Mouse (Mus musculus): Measurements from ENCODE around the gene Slain1. TPM values are rescaled to one million over a fixed set of nuclear protein-coding genes. Genes with fewer than 3 reads are reported as not detected.

The Slain1 gene
- total and polyA plus RNA-seq, 2 experiments from 2014 or later: 15.0 to 59.5 TPM

- DNase-seq (ENCODE audit: low spot score): no peak
These were observed 101.4 kb downstream of the Slain1 start for GRCm38 (mm10) chr14:103751384-103751783.

GRCm38 (mm10) chr14:103752773-103753172 is 102.7 kb downstream of the Slain1 start:
- Histone ChIP-seq H3K36me3 (ENCODE audit: insufficient read depth, low read length) (no peaks in the 10 kb centered on the region), H3K9ac (replicated peaks; ENCODE audit: low read length) (no peak overlapping the region), H3K9me3 (ENCODE audit: low read length) (no peaks in the 10 kb centered on the region), H3K4me2 (ENCODE audit: low read depth, low read length) (no peak overlapping the region), H3K27ac (no peak overlapping the region), H3K27me3 (ENCODE audit: insufficient read depth, low read length) (no peaks in the 10 kb centered on the region), H3K4me1 (ENCODE audit: insufficient read depth, low read length) (no peaks in the 10 kb centered on the region), H3K4me3 (ENCODE audit: low read length) (no peak overlapping the region)
- WGBS: 90% methylated on average over 7 of the region's 7 CpGs
- DNase-seq (ENCODE audit: low spot score) (no peak), ATAC-seq (no peak)
- TF ChIP-seq CTCF (IDR thresholded peaks at IDR 0.05; ENCODE audit: low read depth): no peak

More at GRCm38 (mm10) chr14:103751384-103751783, 101.4 kb downstream of the Slain1 start:
- no peak overlapping the region for H3K4me3 ChIP-seq (ENCODE audit: low read length)
- no peak for TF ChIP-seq CTCF (IDR thresholded peaks at IDR 0.05; ENCODE audit: low read depth)
- no peak overlapping the region for H3K27ac ChIP-seq
- H3K36me3 ChIP-seq (ENCODE audit: insufficient read depth, low read length): no peaks in the 10 kb centered on the region
- H3K4me2 ChIP-seq (ENCODE audit: low read depth, low read length): no peak overlapping the region
- ATAC-seq: no peak
- no peaks in the 10 kb centered on the region for H3K27me3 ChIP-seq (ENCODE audit: insufficient read depth, low read length)
- no peak overlapping the region for H3K9ac ChIP-seq (replicated peaks; ENCODE audit: low read length)
- no peaks in the 10 kb centered on the region for H3K4me1 ChIP-seq (ENCODE audit: insufficient read depth, low read length)
- H3K9me3 ChIP-seq (ENCODE audit: low read length): no peaks in the 10 kb centered on the region

- TF ChIP-seq CTCF (IDR thresholded peaks at IDR 0.05; ENCODE audit: low read depth): no peak
- no peaks in the 10 kb centered on the region for H3K9me3 ChIP-seq (ENCODE audit: low read length)
- H3K36me3 ChIP-seq (ENCODE audit: insufficient read depth, low read length): no peaks in the 10 kb centered on the region
- no peaks in the 10 kb centered on the region for H3K4me1 ChIP-seq (ENCODE audit: insufficient read depth, low read length)
- WGBS: 80% methylated on average over 7 of the region's 7 CpGs
- no peaks in the 10 kb centered on the region for H3K27me3 ChIP-seq (ENCODE audit: insufficient read depth, low read length)
- ATAC-seq: no peak
- no peak overlapping the region for H3K27ac ChIP-seq
- no peak overlapping the region for H3K4me2 ChIP-seq (ENCODE audit: low read depth, low read length)
- H3K9ac ChIP-seq (replicated peaks; ENCODE audit: low read length): no peak overlapping the region
- no peak overlapping the region for H3K4me3 ChIP-seq (ENCODE audit: low read length)
- no peak for DNase-seq (ENCODE audit: low spot score)
These were observed 104.0 kb downstream of the Slain1 start for GRCm38 (mm10) chr14:103754041-103754440.

- no peaks in the 10 kb centered on the region for H3K4me1 ChIP-seq (ENCODE audit: insufficient read depth, low read length)
- H3K27me3 ChIP-seq (ENCODE audit: insufficient read depth, low read length): no peaks in the 10 kb centered on the region
- no peaks in the 10 kb centered on the region for H3K9me3 ChIP-seq (ENCODE audit: low read length)
- no peaks in the 10 kb centered on the region for H3K36me3 ChIP-seq (ENCODE audit: insufficient read depth, low read length)
- H3K9ac ChIP-seq (replicated peaks; ENCODE audit: low read length): no peak overlapping the region
- H3K4me3 ChIP-seq (ENCODE audit: low read length): no peak overlapping the region
- DNase-seq (ENCODE audit: low spot score): no peak
- no peak for ATAC-seq
- H3K4me2 ChIP-seq (ENCODE audit: low read depth, low read length): no peak overlapping the region
- no peak for TF ChIP-seq CTCF (IDR thresholded peaks at IDR 0.05; ENCODE audit: low read depth)
- WGBS: 91% methylated on average over 9 of the region's 9 CpGs
- H3K27ac ChIP-seq: no peak overlapping the region
These were observed 104.4 kb downstream of the Slain1 start for GRCm38 (mm10) chr14:103754465-103754864.

Small RNA genes within 50 kb of the gene (microRNA-seq; reads per million reads assigned to microRNA genes)
- gene Gm22877: 0 reads per million in 2 experiments

Other genes starting within 250 kb of the Slain1 start
- 0.14 and 0.42 TPM in 2 replicates for gene Scel, start 136.9 kb upstream of the Slain1 start, total RNA-seq (2014; rRNA removed)
- gene Scel, start 136.9 kb upstream of the Slain1 start, polyA plus RNA-seq (2015; fragmentation: Nextera tagmentation; extraction: Ambion mirVana): 0.35 and 0.44 TPM in 2 replicates
- 199 and 221 TPM in 2 replicates for gene Ednrb, start 194.2 kb downstream of the Slain1 start, total RNA-seq (2014; rRNA removed)
- 208 and 232 TPM in 2 replicates for gene Ednrb, start 194.2 kb downstream of the Slain1 start, polyA plus RNA-seq (2015; fragmentation: Nextera tagmentation; extraction: Ambion mirVana)